Mouse (Mus musculus): Measurements from ENCODE around the gene Fmo4. TPM values are rescaled to one million over a fixed set of nuclear protein-coding genes. Genes with fewer than 3 reads are reported as not detected.
A peak's percentile ranks its signal among the peaks of the same experiment; 100 is the strongest.

The Fmo4 gene
- 0.23 and 0.51 TPM in 2 replicates for polyA plus RNA-seq (2015; fragmentation: Nextera tagmentation; extraction: Ambion mirVana)

- no peak for ATAC-seq (ENCODE audit: low FRiP score, low read depth)
- H3K27ac ChIP-seq, result no peak within 1 kb of the TSS
- WGBS, result 45% methylated on average over 8 of the region's 8 CpGs
- H3K27me3 ChIP-seq, result no peaks in the 10 kb centered on the region
- H3K36me3 ChIP-seq, result no peaks in the 10 kb centered on the region
- H3K4me3 ChIP-seq, result no peak within 1 kb of the TSS
- 0 out of 2 replicates have a peak within 1 kb of the TSS, but pooled peaks have one; percentile 19 for H3K4me2 ChIP-seq (replicated peaks)
- no peak within 1 kb of the TSS for H3K9ac ChIP-seq
- H3K9me3 ChIP-seq, result no peaks in the 10 kb centered on the region
- H3K4me1 ChIP-seq, result no peaks in the 10 kb centered on the region
These were observed at the start of gene Fmo4 for GRCm38 (mm10) chr1:162813836-162814156. Gene Fmo4 (minus strand): TSS chr1:162813972.

GRCm38 (mm10) chr1:162862328-162862727 lies 48.6 kb upstream of the Fmo4 start:
- H3K27me3 ChIP-seq, result no peaks in the 10 kb centered on the region
- no peak overlapping the region for H3K4me2 ChIP-seq (replicated peaks)
- H3K27ac ChIP-seq, result 0 out of 2 replicates have a peak overlapping the region, but pooled peaks have one; percentile 48
- WGBS, result 83% methylated on average over 1 of the region's 1 CpGs
- H3K4me1 ChIP-seq, result peaks cover 45% of the 10 kb centered on the region
- H3K36me3 ChIP-seq, result no peaks in the 10 kb centered on the region
- H3K4me3 ChIP-seq, result no peak overlapping the region
- no peaks in the 10 kb centered on the region for H3K9me3 ChIP-seq
- ATAC-seq (ENCODE audit: low FRiP score, low read depth), result no peak
- H3K9ac ChIP-seq, result no peak overlapping the region

- 59% methylated on average over 9 of the region's 9 CpGs for WGBS
- H3K9ac ChIP-seq, result no peak overlapping the region
- H3K4me3 ChIP-seq, result no peak overlapping the region
- no peak overlapping the region for H3K4me2 ChIP-seq (replicated peaks)
- no peak overlapping the region for H3K27ac ChIP-seq
- no peaks in the 10 kb centered on the region for H3K27me3 ChIP-seq
- no peaks in the 10 kb centered on the region for H3K9me3 ChIP-seq
- H3K4me1 ChIP-seq, result peaks cover 31% of the 10 kb centered on the region
- peak; percentile 49; the same call in 1 of the 2 replicates for ATAC-seq (ENCODE audit: low FRiP score, low read depth)
- H3K36me3 ChIP-seq, result no peaks in the 10 kb centered on the region
These were observed 46.3 kb upstream of the Fmo4 start for GRCm38 (mm10) chr1:162859996-162860605.

DNA sequence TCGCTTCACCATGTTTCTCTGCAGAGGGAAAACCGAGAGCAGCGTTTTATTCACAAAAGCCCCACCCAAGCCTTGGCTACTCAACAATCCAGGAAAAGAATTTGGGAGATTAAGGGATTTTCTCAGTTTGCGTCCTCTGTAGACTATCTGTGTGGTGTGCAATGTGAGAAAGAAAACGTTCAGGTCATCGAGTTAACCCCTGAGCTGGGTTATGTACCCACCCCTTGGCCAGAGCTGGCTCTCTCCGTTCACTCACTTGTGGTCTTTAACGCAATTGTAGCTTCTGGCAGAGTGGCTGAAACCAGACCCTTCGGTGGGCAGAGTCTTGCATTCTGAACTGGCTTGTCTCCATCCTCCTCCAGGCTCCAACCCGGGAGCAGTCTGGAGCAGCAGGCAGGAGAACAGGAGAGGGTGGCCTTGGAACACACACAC lies 45.8 kb upstream of the Fmo4 start:
- no peaks in the 10 kb centered on the region for H3K36me3 ChIP-seq
- H3K4me3 ChIP-seq, result no peak overlapping the region
- no peaks in the 10 kb centered on the region for H3K27me3 ChIP-seq
- peaks cover 26% of the 10 kb centered on the region for H3K4me1 ChIP-seq
- peak overlapping the region; percentile 13; the same call in 1 of the 2 replicates for H3K9ac ChIP-seq
- H3K9me3 ChIP-seq, result no peaks in the 10 kb centered on the region
- WGBS, result 44% methylated on average over 10 of the region's 10 CpGs
- peak overlapping the region; percentile 48 for H3K4me2 ChIP-seq (replicated peaks)
- peak; percentile 68 for ATAC-seq (ENCODE audit: low FRiP score, low read depth)
- no peak overlapping the region for H3K27ac ChIP-seq

- Histone ChIP-seq H3K4me1 (peaks cover 26% of the 10 kb centered on the region), H3K36me3 (no peaks in the 10 kb centered on the region), H3K4me2 (replicated peaks) (peak overlapping the region; percentile 48), H3K27ac (peak overlapping the region; percentile 55; the same call in 1 of the 2 replicates), H3K4me3 (peak overlapping the region; percentile 7; the same call in 1 of the 2 replicates), H3K27me3 (no peaks in the 10 kb centered on the region), H3K9me3 (no peaks in the 10 kb centered on the region), H3K9ac (no peak overlapping the region)
- no peak for ATAC-seq (ENCODE audit: low FRiP score, low read depth)
- WGBS, result 73% methylated on average over 12 of the region's 12 CpGs
These were observed 45.0 kb upstream of the Fmo4 start for GRCm38 (mm10) chr1:162858748-162859130.

DNA sequence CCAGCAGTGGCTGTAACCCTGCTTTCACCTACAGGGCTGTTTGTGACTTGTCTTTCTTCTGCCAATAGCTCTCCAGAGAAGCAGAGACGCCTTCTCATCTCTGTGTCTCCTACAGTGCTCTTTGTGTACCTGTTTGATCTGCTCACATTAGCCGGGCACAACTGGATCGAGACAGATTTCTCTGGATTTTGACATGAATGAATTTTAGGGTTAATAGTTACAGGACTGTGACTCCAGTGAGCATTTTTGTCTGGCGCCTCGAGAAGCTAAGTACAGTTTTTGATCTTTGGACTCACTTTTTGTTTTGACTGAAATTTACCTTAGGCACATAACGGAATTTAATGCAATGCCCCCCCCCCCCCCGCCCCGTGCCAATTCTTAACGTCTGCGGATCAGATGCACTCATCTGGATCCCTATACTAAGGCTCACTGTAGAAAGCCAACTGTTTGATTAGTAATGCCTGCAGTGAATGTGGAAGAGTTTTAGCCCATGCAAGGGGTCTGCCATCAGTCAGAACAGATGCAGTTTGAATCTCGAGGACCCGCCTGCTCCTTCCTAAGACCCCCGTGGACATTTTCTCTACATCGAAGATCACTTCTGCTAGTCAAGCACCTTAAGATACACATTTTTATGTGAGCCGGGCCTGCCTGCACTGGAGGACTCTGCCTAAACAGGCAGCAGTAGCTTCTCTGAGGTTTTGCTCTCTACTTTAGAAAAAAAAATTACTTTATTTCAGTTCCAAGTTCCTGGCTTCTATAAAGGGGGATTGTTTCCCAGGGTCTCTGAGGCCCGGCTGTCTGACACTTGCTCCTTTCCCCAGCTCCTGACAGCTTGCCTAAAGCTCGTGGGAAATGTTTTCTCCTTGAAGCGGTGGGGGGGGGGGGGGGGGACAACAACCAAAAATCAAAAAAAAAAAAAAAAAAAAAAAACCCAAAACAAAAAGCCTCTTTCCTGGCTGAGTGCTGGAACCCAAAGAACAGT lies 44.3 kb upstream of the Fmo4 start:
- Histone ChIP-seq H3K4me2 (replicated peaks) (peak overlapping the region; percentile 48), H3K27ac (peak overlapping the region; percentile 44), H3K36me3 (no peaks in the 10 kb centered on the region), H3K4me3 (no peak overlapping the region), H3K27me3 (no peaks in the 10 kb centered on the region), H3K4me1 (peaks cover 31% of the 10 kb centered on the region), H3K9ac (no peak overlapping the region), H3K9me3 (no peaks in the 10 kb centered on the region)
- WGBS, result 50% methylated on average over 18 of the region's 18 CpGs
- ATAC-seq (ENCODE audit: low FRiP score, low read depth), result peak; percentile 29; the same call in 1 of the 2 replicates

GRCm38 (mm10) chr1:162853812-162854482 lies 40.2 kb upstream of the Fmo4 start:
- Histone ChIP-seq H3K36me3 (no peaks in the 10 kb centered on the region), H3K27me3 (no peaks in the 10 kb centered on the region), H3K4me3 (no peak overlapping the region), H3K4me1 (peaks cover 14% of the 10 kb centered on the region), H3K27ac (no peak overlapping the region), H3K9ac (no peak overlapping the region), H3K9me3 (no peaks in the 10 kb centered on the region), H3K4me2 (replicated peaks) (no peak overlapping the region)
- WGBS, result 75% methylated on average over 3 of the region's 3 CpGs
- ATAC-seq (ENCODE audit: low FRiP score, low read depth), result no peak

DNA sequence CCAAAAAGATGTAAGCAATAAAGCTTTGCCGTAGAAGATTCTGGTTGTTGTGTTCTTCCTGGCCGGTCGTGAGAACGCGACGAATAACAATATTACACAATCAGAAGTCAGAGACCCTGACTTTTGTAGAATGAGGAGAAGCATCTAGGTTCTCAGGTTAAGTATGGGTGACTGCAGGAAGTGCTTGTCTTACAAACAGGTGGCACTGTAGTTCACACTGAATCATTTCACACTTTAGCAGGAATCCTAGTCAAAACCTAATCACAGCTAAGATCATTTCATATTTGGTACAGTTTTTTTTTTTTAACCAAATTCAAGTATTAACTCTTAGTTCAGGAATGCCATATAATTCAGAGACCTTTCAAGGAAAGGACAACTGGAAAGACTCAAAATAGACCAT lies 33.8 kb upstream of the Fmo4 start:
- no peak overlapping the region for H3K27ac ChIP-seq
- no peak overlapping the region for H3K9ac ChIP-seq
- H3K36me3 ChIP-seq, result no peaks in the 10 kb centered on the region
- H3K4me2 ChIP-seq (replicated peaks), result no peak overlapping the region
- no peaks in the 10 kb centered on the region for H3K4me1 ChIP-seq
- WGBS, result 98% methylated on average over 6 of the region's 6 CpGs
- no peaks in the 10 kb centered on the region for H3K27me3 ChIP-seq
- H3K9me3 ChIP-seq, result no peaks in the 10 kb centered on the region
- ATAC-seq (ENCODE audit: low FRiP score, low read depth), result no peak
- no peak overlapping the region for H3K4me3 ChIP-seq

- Histone ChIP-seq H3K27me3 (no peaks in the 10 kb centered on the region), H3K27ac (no peak overlapping the region), H3K4me3 (no peak overlapping the region), H3K36me3 (no peaks in the 10 kb centered on the region), H3K4me2 (replicated peaks) (no peak overlapping the region), H3K9ac (no peak overlapping the region), H3K9me3 (peaks cover 3% of the 10 kb centered on the region; the same call in 1 of the 2 replicates), H3K4me1 (no peaks in the 10 kb centered on the region)
- ATAC-seq (ENCODE audit: low FRiP score, low read depth), result no peak
- WGBS, result 93% methylated on average over 9 of the region's 9 CpGs
These were observed 26.4 kb upstream of the Fmo4 start for GRCm38 (mm10) chr1:162840211-162840610.

- no peak overlapping the region for H3K4me3 ChIP-seq
- ATAC-seq (ENCODE audit: low FRiP score, low read depth), result no peak
- no peaks in the 10 kb centered on the region for H3K4me1 ChIP-seq
- WGBS, result 93% methylated on average over 6 of the region's 6 CpGs
- no peaks in the 10 kb centered on the region for H3K36me3 ChIP-seq
- no peak overlapping the region for H3K27ac ChIP-seq
- H3K9ac ChIP-seq, result no peak overlapping the region
- H3K27me3 ChIP-seq, result no peaks in the 10 kb centered on the region
- H3K9me3 ChIP-seq, result peaks cover 3% of the 10 kb centered on the region; the same call in 1 of the 2 replicates
- no peak overlapping the region for H3K4me2 ChIP-seq (replicated peaks)
These were observed 25.2 kb upstream of the Fmo4 start for GRCm38 (mm10) chr1:162838976-162839375.

DNA sequence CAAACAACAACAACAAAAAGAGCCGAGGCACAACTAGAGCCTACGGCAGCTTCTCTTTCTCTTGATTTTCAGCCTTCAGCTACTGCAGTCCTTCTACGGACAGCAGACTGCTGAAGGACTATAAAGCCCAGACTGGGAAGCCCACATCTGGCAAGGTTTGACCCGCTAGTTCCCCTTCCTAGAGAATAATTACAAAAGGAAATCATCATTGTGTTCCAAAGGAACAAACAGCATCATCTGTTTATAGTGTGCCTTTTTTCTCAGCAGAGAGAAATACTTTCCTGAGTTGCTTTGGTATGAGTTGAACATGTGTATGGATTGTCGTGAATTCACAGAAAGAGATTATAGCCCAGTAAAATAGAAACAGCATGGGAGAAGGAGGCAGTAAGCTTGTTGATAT lies 20.6 kb upstream of the Fmo4 start:
- WGBS, result 55% methylated on average over 5 of the region's 5 CpGs
- no peak overlapping the region for H3K9ac ChIP-seq

GRCm38 (mm10) chr1:162832574-162832953 lies 18.8 kb upstream of the Fmo4 start:
- Histone ChIP-seq H3K9me3 (0 out of 2 replicates have a peak, but pooled peaks cover 5% of the 10 kb centered on the region), H3K27me3 (no peaks in the 10 kb centered on the region), H3K4me3 (no peak overlapping the region), H3K27ac (no peak overlapping the region), H3K4me2 (replicated peaks) (peak overlapping the region; percentile 27), H3K9ac (no peak overlapping the region), H3K36me3 (no peaks in the 10 kb centered on the region), H3K4me1 (peaks cover 12% of the 10 kb centered on the region)
- no peak for ATAC-seq (ENCODE audit: low FRiP score, low read depth)
- WGBS, result 48% methylated on average over 5 of the region's 5 CpGs

More for the DNA sequence above, 20.6 kb upstream of the Fmo4 start:
- H3K4me2 ChIP-seq (replicated peaks), result no peak overlapping the region
- no peak for ATAC-seq (ENCODE audit: low FRiP score, low read depth)
- H3K9me3 ChIP-seq, result no peaks in the 10 kb centered on the region
- no peaks in the 10 kb centered on the region for H3K36me3 ChIP-seq
- no peaks in the 10 kb centered on the region for H3K27me3 ChIP-seq
- H3K27ac ChIP-seq, result no peak overlapping the region
- peaks cover 12% of the 10 kb centered on the region for H3K4me1 ChIP-seq
- no peak overlapping the region for H3K4me3 ChIP-seq
